Mouse (Mus musculus): ENCODE data around the gene 4931440F15Rik.

4931440F15Rik gene

DNA sequence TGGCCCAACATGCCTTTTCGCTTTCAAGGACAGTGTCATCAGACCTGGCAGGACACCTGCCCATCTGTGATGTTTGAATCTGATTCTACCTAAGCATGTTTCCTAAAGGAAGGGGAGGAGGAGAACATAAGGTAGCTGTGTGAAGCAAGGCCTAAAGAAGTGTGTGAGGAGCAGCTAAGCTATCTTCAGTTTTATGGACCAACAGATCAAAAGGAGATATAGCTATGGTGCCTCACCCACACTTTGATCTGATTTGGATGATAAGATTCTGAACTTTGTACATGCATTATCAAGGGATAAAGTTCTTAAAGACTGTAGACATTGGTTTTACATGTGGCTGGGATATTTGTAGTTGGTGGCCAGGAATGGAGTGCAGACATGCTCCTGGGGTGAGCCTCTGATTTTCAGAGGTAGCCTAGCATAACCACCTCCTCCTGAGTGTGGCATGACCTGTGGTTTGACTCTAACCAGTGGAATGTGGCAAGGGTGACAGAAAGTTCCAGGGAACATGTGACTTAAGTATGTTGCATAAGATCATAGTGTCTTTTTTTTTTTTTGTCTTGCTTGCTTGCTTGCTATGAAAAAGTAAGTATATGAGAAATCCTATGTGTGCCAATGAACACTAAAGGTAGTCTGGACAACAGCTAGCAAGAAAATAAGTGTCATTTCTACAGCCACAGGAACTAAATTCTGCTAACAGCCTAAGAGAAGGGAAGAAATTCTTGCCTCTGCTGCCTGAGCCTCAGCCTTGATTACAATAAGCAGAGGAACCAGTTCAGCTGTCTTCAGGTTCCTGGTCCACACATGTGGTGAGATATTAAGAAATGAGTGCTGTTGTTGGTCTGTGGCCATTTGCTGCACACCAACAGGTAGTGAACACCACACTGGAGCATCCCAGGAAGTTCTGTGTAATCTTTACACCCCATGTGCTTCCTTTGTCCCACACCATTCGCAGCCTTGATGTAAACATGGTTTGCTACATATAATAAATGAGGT is 23.7 kb downstream of the 4931440F15Rik start:
- no peak for DNase-seq (ENCODE audit: low spot score)

DNA sequence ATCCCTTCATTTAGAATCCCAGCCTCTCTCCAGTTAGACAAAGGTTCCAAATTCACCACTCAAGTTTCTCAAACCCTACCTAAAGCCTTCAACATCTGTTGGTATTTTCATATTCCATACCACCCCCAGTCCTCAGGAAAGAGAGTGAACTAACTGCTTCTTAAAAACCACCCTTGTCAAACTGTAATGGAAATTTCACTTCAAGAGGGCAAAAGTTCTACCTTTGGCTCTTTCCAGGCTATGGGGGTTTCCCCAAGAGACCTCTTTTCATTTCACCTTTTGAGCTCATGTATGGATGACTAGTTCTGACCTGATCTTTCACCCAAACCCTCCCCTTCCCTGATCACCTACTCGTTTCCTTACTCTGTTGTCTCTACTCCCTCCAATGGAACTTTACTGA is 25.6 kb downstream of the 4931440F15Rik start:
- DNase-seq (ENCODE audit: low spot score) = no peak

DNA sequence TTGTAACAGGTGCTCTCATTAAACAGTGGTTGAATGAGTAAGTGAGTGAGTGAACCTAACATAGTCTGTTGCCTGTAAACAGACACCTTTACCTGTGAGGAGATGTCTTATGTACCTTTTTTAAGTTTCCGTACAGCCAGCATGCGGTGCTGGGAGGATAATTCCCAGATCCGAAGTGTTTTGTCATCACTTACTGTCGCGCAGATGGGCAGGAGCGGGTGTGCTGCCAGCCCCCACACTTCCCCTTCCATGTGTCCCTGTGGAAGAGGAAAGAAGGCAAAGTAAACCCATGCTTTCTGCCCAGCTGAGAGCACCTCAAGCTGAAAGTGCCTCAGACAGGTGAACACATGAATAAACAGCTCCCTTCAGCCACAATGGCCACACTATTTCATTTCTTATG is 30.4 kb downstream of the 4931440F15Rik start:
- no peak for DNase-seq (ENCODE audit: low spot score)

DNA sequence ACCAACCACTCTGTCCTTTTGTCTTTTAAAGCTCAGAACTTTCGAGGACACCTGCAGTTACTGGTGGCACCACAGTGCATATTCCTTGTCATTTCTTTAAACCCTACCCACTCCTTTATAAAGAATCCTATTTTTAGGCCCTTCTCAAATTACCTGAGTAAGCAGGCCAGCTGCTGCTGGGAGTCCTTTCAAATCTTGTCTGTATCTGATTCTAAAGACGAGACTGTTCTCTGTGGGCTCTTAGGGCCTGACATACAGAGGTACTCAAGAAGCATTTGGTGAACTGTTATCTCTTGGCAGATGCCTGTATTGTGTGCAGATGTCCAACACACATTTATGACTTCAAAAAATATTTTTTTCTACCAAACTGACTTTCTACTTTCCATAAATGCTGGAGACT is 31.0 kb downstream of the 4931440F15Rik start:
- no peak for DNase-seq (ENCODE audit: low spot score)

DNA sequence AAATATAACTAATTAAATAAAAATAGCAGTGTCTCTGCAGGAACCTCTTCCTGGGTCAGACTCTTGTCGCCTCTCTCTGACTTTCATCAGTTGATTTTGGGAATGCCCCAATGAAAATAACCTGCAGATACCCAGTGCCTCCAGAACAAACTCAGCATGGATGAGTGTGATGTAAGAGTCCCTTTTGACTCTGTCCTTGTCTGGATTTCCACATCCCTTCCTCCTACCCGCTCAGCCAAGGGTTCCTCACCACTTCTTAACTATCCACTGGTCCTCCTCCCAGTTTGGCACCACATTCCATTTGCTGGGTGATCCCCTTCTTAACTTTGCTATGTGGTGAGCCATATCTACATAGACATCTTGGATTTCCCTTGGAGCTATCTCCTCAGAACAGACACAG is 34.7 kb downstream of the 4931440F15Rik start:
- no peak for DNase-seq (ENCODE audit: low spot score)

DNA sequence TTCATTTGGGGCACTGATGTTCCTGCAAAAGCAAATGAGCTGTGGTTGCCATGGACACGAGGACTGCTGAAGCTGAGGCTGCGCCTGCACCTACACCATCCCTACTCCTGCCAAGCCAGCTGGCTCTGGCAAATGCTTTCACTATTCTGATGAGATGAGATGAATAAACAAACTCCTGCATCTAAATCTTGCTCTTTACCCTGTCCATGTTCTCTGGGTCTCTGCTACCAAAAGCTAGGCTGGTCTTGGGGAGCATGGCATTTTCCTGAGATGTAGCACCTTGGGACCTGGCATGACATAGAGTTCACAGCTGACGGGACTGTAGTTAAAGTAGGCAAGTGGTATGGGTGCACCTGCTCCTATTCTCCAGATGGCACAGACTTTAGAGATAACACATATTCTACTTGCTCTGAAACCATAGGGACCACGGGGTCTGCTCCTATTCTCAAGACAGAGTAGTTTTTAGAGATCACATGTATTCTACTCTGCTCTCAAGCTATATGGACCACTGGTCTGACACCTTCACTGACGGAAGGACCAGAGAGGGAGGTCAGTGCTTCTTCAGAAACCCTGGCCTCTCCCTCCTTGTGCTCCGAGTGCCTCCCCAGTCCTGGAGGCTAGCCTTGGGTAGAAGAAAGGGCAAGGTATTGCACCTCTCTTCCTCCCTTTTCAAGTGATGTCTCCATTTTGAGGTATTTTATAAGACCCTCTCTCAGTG is 36.4 kb downstream of the 4931440F15Rik start:
- no peak for DNase-seq (ENCODE audit: low spot score)

DNA sequence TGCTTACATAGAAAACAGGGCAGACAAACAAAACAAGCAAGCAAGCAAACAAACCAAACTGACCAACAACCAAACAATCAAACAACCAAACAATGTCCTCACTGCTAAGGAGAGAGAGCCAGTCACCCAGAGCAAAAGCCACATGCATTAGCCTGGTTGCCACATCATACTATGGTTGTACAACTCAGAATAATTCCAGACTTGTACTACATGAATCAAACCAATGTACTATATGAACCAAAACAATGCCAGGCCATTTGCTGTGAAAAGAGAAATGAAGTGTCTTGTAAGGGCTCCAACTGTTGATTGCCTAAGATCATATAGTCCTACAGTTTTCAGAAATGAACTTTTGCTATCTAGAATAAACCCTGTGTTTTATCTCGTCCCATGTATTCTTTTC is 37.0 kb downstream of the 4931440F15Rik start:
- DNase-seq (ENCODE audit: low spot score) = no peak

DNA sequence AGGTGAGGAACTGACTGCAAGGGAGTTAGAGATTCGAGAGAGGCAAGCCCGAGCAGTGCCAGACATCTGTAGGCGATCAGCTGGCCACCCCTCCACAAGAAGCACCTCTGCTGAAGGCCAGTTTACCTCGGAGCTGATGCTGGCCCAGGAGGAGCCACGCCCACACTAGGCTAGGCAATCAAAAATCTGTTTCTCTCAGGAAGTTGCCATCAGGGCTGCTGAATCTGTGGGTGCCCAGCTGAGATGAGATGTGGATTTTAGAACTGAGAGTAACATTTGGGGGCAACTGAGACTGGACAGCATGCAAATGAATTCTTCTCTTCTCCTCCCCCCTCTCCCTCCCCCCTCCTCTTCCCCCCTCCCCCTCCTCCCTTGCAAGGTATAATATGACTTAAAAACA is 38.0 kb downstream of the 4931440F15Rik start:
- DNase-seq (ENCODE audit: low spot score) = no peak

DNA sequence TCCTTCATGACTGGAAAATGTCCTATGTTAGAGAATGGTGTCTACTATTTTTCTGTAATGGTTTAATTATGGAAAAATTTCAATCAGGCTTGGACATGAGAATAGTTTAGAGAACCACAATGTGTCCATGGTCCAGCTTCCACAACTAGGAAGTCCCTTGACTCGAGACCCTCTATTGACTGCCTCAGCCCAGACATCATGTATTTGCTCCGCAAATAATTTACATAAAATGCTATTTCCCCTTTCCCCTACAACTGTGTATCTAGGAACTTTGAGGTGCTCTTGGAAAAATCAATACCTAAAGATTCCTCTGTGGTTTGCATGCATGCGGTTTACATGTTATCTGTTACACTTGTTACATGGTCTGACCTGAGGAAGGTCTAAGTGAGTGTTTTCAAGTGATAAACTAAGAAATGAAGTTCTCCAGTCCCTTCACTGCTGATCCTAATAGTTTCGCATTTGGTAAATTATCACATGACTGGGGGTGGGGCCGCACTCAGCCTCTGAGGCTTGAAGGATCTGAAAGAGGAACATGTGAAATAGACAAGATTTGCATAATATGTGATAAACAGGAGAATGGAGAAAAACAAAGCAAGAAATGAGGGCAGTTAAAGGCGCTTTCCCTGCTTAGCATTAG is 38.8 kb downstream of the 4931440F15Rik start:
- peak; percentile 25 for DNase-seq (ENCODE audit: low spot score)

DNA sequence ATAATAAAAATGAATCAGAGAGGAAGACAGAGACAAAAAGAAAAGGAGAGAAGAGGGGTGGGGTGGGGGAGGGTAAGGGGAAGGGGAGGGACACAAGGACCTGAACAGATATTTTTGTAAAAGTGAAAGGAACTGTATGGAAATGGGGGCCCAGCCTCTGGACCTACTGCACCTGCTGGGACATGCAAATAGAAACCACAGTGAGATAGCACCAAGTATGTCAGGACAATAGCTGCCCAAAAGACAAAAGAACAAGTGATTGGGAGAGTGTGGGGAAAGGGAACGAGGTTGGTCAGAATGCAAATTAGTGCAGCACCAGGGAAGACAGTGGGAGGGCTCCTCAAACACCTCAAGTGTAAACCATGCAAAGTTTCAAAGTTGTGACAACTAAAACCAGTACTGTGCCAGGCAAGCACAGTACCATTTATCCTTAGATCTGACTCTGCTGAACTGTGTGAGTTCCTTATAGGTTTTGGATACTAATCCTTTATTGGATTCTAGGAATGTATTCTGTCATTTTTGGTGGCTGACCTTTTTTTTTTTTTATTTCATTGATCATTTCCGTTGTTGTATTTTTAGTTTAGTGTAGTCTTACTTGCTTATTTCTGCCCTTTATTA is 46.0 kb downstream of the 4931440F15Rik start:
- no peak for DNase-seq (ENCODE audit: low spot score)

DNA sequence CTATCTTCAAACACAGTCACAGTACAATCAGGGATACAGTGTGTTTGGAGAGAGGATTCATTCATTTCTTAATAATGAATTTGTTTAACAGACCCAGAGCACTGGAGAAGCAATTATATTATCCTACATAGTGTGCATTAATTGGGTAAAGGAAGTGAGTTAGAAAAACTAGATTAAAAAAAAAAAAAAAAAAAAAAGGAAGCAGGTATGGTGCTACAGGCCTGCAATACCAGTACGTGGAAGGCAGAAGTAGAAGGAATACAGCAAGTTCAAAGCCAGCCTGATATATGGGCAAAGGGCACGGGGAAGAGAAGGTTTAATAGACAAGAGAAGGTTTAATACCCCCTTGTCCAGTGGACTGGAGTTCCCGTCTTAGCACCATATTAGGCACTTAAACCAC is 46.5 kb downstream of the 4931440F15Rik start:
- no peak for DNase-seq (ENCODE audit: low spot score)

DNA sequence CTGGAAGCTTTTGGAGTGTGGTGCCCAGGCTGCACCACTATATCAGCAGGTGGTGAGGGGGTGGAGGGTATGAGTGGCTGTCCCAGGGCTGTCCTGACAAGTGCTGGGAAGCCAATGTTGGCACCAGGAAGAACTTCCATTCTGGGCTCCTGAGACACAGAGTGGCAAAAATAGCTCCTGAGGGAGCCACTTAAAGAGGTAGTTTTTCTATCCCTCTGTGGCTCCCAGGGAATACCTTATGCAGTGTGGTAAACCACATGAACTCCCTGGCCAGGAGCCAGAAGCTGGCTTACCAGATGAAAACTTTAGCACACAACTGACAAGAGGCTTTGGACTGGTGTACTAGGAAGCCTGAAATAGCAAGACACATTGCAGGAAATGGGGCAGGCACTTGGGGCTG is 47.5 kb downstream of the 4931440F15Rik start:
- no peak for DNase-seq (ENCODE audit: low spot score)

DNA sequence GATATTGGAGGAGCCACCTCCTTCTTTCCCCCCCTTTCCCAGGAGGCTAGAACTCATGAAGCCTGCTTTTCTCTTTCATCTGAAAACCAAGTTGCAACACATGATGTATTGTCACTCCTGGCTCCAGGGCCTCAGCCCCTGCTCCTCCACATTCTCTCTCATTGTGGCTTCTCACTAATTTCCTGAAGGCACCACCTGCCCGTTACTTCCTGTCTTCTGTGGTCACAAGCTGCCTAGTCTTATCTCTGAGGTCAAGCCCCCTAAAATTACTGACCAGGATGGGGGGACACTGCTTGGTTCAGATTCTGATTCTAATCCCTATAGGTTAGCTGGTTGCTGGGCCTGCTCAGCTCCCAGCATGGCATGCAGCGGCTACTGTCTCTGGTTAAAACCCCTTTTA is 50.7 kb downstream of the 4931440F15Rik start:
- DNase-seq (ENCODE audit: low spot score) = no peak

DNA sequence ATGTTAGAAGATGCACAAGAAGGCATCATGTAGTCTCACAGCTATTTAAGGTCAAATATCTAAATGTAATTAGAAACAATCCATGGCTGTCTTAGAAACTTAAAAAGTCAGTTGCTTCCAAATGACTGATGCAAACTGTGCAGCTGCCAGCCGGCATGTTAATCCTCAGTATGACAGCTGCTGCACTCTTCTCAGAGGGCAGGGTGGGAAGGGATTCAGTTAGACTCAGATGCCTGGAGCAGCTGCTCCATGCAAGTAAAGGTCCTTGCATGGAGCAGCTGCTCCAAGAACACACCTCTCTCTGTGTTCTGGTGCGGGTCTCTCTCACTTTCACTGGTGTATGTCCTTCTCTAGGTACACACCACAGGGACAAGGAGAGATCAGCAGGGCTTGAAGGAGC is 51.2 kb downstream of the 4931440F15Rik start:
- no peak for DNase-seq (ENCODE audit: low spot score)
